Mouse (Mus musculus) neural tube, embryonic 15.5 days (tissue): Measurements from ENCODE around the gene Tmem38b. TPM values are rescaled to one million over a fixed set of nuclear protein-coding genes. Genes with fewer than 3 reads are reported as not detected.

Source experiments
- ATAC-seq: fragments of 200-750 bp; cut with Nextera tagmentation; 2 replicates; pipeline ENCODE4 v1.8.0; 2017; ENCODE audit warnings: mild to moderate bottlenecking, moderate TSS enrichment, moderate library complexity; ENCODE audit not compliant: low FRiP score
- H3K27ac ChIP-seq: fragments of 300-500 bp; sonication (generic); replicated peaks from 2 replicates; pipeline ENCODE4 v1.5.1; 2015; ENCODE audit warnings: mild to moderate bottlenecking, inconsistent platforms
- H3K27me3 ChIP-seq: fragments of 300-500 bp; sonication (generic); replicated peaks from 2 replicates; pipeline ENCODE4 v1.6.1; 2015; ENCODE audit warnings: inconsistent platforms
- H3K36me3 ChIP-seq: fragments of 300-500 bp; sonication (generic); 2 replicates; pipeline ENCODE4 v1.6.1; 2015; ENCODE audit warnings: inconsistent platforms
- H3K4me1 ChIP-seq: fragments of 300-500 bp; sonication (generic); 2 replicates; pipeline ENCODE4 v1.6.1; 2015; ENCODE audit warnings: inconsistent platforms
- H3K4me2 ChIP-seq: fragments of 300-500 bp; sonication (generic); 2 replicates; pipeline ENCODE4 v1.6.1; 2015; ENCODE audit warnings: inconsistent platforms, mild to moderate bottlenecking, moderate library complexity
- H3K4me3 ChIP-seq: fragments of 300-500 bp; sonication (generic); replicated peaks from 2 replicates; pipeline ENCODE4 v1.5.1; 2015; ENCODE audit warnings: mild to moderate bottlenecking, inconsistent platforms
- H3K9ac ChIP-seq: fragments of 300-500 bp; sonication (generic); replicated peaks from 2 replicates; pipeline ENCODE4 v1.6.1; 2015; ENCODE audit warnings: mild to moderate bottlenecking, inconsistent platforms
- H3K9me3 ChIP-seq: fragments of 300-500 bp; sonication (generic); replicated peaks from 2 replicates; pipeline ENCODE4 v1.6.1; 2016; ENCODE audit warnings: inconsistent platforms
- WGBS: fragments of 180-500 bp; shearing (Covaris S2); methylation state at CpG from one replicate; pipeline ENCODE4 v1.1.7; 2015; ENCODE audit warnings: mixed read lengths; 5-methylcytosine and 5-hydroxymethylcytosine counted together
- polyA plus RNA-seq: library from polyadenylated mRNA; unstranded; fragments of >200 nt; fragmentation: Nextera tagmentation; extraction: Ambion mirVana; gene quantifications from 2 replicates; pipeline ENCODE4 v1.2.1, GENCODE M21; 2015

Tmem38b gene
- polyA plus RNA-seq, 1 experiment from 2014 or later, result 7.2 TPM

DNA sequence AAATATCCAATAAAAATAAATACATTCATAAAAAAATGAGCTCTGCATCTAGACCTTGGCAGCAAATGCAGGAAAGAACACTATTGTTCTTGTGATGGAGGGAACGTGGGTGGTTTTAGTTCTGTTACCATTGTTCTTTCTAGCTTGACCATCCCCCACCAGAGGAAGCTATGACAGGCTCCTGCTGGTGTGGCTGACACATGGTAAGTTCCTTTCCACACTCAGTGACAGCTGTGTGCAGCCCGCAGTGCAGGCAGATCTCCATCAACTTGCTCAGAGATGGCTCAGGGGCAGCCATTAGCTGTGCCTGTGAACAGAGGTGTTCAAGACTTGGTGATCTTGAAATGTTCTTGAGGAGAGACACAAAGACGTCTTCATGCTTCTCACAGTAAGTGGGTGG lies 6.5 kb downstream of the Tmem38b start:
- 61% methylated on average over 3 of the region's 3 CpGs for whole genome bisulfite sequencing
- Histone ChIP-seq H3K36me3 (no peaks in the 10 kb centered on the region), H3K4me3 (no peak overlapping the region), H3K9me3 (no peaks in the 10 kb centered on the region), H3K27ac (no peak overlapping the region), H3K9ac (no peak overlapping the region), H3K27me3 (no peaks in the 10 kb centered on the region), H3K4me1 (no peaks in the 10 kb centered on the region), H3K4me2 (no peak overlapping the region)
- ATAC-seq, result no peak

DNA sequence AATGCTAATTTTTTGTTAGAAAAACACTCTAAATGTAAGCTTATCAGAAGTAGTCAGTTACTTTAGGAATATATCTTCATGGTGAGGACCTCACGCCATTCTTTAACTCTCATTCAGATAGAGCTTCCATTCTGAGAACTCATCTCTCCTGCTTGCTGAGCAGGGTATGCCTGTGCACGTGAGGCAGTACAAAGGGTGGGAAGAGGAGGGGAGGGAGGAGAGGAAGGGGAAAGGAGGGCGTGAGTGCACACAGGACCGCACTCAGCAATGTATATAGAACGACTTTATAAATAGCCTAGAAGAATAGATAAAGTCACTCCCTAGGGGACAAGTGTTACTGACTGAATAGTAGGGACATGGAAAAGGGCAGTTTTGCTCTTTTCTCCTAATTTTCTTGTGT lies 11.1 kb downstream of the Tmem38b start:
- no peak overlapping the region for H3K9ac ChIP-seq
- WGBS, result 31% methylated on average over 5 of the region's 5 CpGs
- H3K27me3 ChIP-seq, result no peaks in the 10 kb centered on the region
- ATAC-seq, result no peak
- H3K27ac ChIP-seq, result no peak overlapping the region
- no peak overlapping the region for H3K4me3 ChIP-seq
- H3K9me3 ChIP-seq, result no peaks in the 10 kb centered on the region
- no peaks in the 10 kb centered on the region for H3K4me1 ChIP-seq
- H3K36me3 ChIP-seq, result no peaks in the 10 kb centered on the region
- no peak overlapping the region for H3K4me2 ChIP-seq

DNA sequence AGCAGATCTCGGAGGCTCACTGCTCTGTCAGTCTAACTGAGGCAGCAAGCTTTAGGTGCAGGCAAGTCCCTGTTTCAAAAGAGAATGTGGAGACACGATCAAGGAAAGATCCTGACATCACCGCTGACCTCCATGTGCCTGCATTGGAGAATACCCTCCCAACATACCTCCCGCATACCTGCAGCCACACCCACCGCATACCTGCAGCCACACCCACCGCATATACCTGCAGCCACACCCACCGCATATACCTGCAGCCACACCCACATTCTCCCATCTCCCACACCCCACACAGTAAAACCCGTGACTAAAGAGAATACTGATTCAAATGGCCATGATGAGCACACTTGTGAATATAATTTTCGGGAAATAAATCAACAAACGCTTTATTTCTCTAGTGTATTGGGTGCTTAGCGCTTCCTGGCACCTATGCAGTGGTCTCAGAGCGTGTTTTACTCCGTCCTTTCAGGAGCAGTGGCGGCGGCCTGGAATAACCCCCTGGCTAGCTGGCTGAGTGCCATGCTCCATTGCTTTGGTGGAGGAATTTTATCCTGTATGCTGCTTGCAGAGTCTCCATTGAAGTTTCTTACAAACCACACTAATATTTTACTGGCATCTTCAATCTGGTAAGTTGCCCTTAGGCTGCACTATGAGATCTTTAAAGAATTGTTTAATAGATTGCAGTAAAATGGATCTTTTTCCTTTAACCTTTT lies 14.5 kb downstream of the Tmem38b start:
- Histone ChIP-seq H3K27ac (no peak overlapping the region), H3K4me2 (no peak overlapping the region), H3K9ac (no peak overlapping the region), H3K9me3 (no peaks in the 10 kb centered on the region), H3K4me3 (no peak overlapping the region), H3K36me3 (no peaks in the 10 kb centered on the region), H3K27me3 (no peaks in the 10 kb centered on the region), H3K4me1 (no peaks in the 10 kb centered on the region)
- WGBS, result 76% methylated on average over 15 of the region's 15 CpGs
- ATAC-seq, result no peak

DNA sequence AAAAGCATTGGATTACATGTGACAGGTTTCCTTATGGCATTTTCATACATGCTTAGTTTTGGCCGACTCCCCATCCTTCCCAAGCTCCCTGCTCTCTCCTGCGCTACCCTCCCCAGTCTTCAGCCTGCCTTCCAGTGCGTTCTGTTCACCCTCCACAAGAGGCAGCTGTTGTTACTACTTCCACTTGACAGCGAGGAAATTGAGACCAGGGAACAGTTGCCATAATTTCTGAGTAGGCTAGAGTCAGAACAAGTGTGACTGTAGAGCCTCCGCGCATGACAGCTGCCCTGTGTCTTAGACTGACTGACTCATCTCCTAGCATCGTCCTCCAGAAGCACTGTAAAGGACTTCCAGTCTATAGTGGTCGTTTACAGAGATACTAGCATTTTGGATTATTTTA lies 17.7 kb downstream of the Tmem38b start:
- Histone ChIP-seq H3K4me2 (no peak overlapping the region), H3K27ac (no peak overlapping the region), H3K9me3 (no peaks in the 10 kb centered on the region), H3K4me1 (no peaks in the 10 kb centered on the region), H3K27me3 (no peaks in the 10 kb centered on the region), H3K36me3 (no peaks in the 10 kb centered on the region), H3K4me3 (no peak overlapping the region), H3K9ac (no peak overlapping the region)
- no peak for ATAC-seq
- 77% methylated on average over 8 of the region's 8 CpGs for WGBS

DNA sequence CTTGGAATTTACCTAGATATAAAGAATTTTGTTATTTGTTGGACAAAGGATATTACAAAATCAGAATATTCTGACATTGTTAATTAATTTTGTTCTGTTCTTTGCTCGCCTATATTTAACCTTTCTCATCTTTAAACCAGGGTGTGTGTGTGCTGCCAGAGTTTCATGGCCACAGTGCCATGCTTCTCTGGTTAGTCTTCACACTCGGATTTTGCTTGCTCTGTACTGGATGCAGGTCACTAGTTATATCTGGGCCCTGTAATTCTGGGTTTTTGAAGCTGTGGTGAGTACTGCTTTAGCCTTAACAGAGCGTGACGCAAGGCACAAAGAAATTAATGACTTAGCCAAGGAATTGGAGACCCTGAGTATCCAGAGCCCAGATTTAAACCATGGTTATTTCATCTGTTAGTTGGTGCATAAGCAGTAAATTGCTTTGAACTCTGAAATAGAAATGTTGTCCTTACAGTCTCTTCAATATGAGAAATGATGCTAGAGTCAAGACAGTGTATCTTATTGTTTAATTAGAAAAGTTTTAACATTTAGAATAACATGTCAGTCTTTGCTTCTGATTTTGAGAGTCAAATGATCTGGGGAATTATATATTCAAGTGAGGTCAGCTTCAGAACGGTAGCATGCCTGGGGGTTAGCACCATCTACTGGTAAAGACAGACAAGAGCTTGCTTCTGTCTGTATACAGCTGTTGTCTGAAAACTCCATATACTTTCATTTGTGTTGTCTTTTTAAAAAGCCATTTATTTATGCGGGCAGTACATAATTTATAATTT lies 19.2 kb downstream of the Tmem38b start:
- H3K9ac ChIP-seq, result no peak overlapping the region
- no peak overlapping the region for H3K27ac ChIP-seq
- no peaks in the 10 kb centered on the region for H3K36me3 ChIP-seq
- no peak overlapping the region for H3K4me2 ChIP-seq
- no peak overlapping the region for H3K4me3 ChIP-seq
- no peaks in the 10 kb centered on the region for H3K27me3 ChIP-seq
- ATAC-seq, result no peak; the same call in 1 of the 2 replicates
- H3K4me1 ChIP-seq, result no peaks in the 10 kb centered on the region
- WGBS, result 43% methylated on average over 6 of the region's 6 CpGs
- no peaks in the 10 kb centered on the region for H3K9me3 ChIP-seq

DNA sequence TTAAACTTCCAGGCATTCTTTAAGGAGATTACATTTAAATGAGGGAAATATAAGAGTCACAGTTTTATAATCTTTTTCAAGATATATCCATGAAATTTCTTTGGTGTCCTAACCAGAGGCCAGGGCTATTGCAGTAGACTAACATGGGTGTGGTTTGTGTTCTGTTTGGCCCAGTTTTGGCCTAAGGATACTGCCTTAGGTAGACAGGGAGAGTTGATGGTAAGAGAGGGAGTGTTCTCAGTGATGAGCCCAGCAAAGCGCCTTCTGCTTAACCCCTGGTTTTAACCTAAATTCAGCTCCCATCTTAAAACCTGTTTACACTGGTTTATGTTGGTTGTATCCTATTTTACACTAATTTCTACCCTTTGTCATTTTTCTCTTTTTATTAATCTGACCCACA lies 19.8 kb downstream of the Tmem38b start:
- Histone ChIP-seq H3K27me3 (no peaks in the 10 kb centered on the region), H3K27ac (no peak overlapping the region), H3K9ac (no peak overlapping the region), H3K9me3 (no peaks in the 10 kb centered on the region), H3K4me1 (no peaks in the 10 kb centered on the region), H3K4me3 (no peak overlapping the region), H3K4me2 (no peak overlapping the region), H3K36me3 (peaks cover 4% of the 10 kb centered on the region; the same call in 1 of the 2 replicates)
- ATAC-seq, result no peak
- 87% methylated on average over 1 of the region's 1 CpGs for WGBS

DNA sequence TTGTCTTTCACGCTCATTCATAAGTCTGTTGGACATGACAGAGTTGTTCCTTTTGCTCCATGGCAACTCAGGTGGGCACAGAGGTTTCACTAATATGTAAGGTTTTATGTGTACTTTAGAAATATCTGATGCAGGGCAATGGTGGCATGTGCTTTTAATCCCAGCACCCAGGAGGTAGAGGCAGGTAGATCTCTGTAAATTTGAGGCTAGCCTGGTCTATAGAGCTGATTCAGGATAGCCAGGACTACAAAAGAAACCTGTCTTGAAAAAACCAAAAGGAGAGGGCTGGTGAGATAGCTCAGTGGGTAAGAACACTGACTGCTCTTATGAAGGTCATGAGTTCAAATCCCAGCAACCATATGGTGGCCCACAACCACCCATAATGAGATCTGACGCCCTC lies 20.5 kb downstream of the Tmem38b start:
- no peaks in the 10 kb centered on the region for H3K27me3 ChIP-seq
- peaks cover 11% of the 10 kb centered on the region; the same call in 1 of the 2 replicates for H3K36me3 ChIP-seq
- no peaks in the 10 kb centered on the region for H3K9me3 ChIP-seq
- no peak overlapping the region for H3K4me3 ChIP-seq
- no peak overlapping the region for H3K4me2 ChIP-seq
- no peaks in the 10 kb centered on the region for H3K4me1 ChIP-seq
- H3K27ac ChIP-seq, result no peak overlapping the region
- ATAC-seq, result no peak
- 63% methylated on average over 2 of the region's 2 CpGs for WGBS
- H3K9ac ChIP-seq, result no peak overlapping the region

DNA sequence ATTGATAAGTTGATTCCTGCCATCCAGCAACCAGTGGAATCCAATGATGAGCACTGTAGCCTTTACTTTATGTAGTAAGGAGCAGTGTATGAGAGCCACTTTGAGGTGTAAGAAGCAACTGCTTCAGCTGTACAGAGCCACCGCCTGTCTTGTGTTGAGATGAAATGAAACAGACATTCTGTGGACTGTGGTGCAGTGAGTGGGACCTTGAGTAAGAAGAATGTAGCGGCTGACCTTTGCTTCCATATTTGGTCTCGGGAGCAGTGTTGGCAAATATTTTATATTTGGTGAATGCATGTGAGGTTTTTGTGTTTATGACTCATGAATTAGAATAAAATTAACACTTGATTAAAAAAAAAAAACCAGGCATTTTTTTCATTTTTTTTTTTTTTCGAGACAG lies 21.7 kb downstream of the Tmem38b start:
- no peak overlapping the region for H3K27ac ChIP-seq
- no peak for ATAC-seq
- H3K36me3 ChIP-seq, result peaks cover 15% of the 10 kb centered on the region; the same call in 1 of the 2 replicates
- H3K9me3 ChIP-seq, result no peaks in the 10 kb centered on the region
- no peak overlapping the region for H3K4me3 ChIP-seq
- no peak overlapping the region for H3K9ac ChIP-seq
- H3K4me1 ChIP-seq, result no peaks in the 10 kb centered on the region
- no peak overlapping the region for H3K4me2 ChIP-seq
- WGBS, result 92% methylated on average over 4 of the region's 4 CpGs
- H3K27me3 ChIP-seq, result no peaks in the 10 kb centered on the region

DNA sequence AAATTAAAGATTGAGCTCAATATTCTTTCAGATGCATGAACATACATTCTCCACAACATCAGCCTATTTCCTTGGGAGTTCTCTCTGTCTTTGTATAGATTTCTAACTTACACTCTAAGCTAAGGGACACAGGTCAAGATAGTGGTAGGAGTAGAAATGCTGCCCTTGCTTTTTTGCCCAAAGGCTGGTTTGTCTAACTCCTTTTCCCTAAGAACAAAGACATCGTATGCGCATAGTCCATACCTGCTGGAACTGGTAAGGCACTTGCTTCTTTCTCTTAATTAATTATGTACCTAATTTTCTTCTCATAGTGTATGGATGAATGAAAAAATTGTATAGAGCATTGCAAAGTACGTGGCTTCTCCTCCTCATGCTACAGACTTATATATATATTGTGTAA lies 22.5 kb downstream of the Tmem38b start:
- no peak for ATAC-seq

DNA sequence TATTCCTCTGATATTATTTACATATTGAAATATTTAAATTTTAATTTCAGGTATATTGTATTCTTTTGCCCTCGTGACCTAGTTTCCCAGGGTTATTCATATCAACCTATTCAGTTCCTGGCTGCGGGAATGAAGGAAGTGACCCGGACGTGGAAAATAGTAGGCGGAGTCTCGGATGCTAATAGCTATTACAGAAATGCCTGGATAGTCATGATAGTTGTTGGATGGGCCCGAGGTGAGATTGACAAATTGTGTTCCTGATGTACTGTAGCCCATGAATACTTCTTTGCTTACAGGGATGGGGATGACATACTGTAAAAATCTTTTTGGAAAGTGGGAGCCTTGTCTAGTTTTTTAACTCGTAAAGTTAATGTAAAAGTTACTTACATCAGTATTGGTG lies 23.0 kb downstream of the Tmem38b start:
- no peaks in the 10 kb centered on the region for H3K9me3 ChIP-seq
- H3K27me3 ChIP-seq, result no peaks in the 10 kb centered on the region
- H3K9ac ChIP-seq, result no peak overlapping the region
- no peak overlapping the region for H3K4me3 ChIP-seq
- H3K4me2 ChIP-seq, result no peak overlapping the region
- H3K27ac ChIP-seq, result no peak overlapping the region
- 90% methylated on average over 8 of the region's 8 CpGs for WGBS
- ATAC-seq, result no peak
- no peaks in the 10 kb centered on the region for H3K4me1 ChIP-seq
- H3K36me3 ChIP-seq, result peaks cover 15% of the 10 kb centered on the region; the same call in 1 of the 2 replicates

More for the DNA sequence above, 22.5 kb downstream of the Tmem38b start:
- Histone ChIP-seq H3K4me2 (no peak overlapping the region), H3K4me1 (no peaks in the 10 kb centered on the region), H3K4me3 (no peak overlapping the region), H3K9ac (no peak overlapping the region), H3K36me3 (peaks cover 15% of the 10 kb centered on the region; the same call in 1 of the 2 replicates), H3K27me3 (no peaks in the 10 kb centered on the region), H3K27ac (no peak overlapping the region), H3K9me3 (no peaks in the 10 kb centered on the region)
- WGBS, result 97% methylated on average over 3 of the region's 3 CpGs

DNA sequence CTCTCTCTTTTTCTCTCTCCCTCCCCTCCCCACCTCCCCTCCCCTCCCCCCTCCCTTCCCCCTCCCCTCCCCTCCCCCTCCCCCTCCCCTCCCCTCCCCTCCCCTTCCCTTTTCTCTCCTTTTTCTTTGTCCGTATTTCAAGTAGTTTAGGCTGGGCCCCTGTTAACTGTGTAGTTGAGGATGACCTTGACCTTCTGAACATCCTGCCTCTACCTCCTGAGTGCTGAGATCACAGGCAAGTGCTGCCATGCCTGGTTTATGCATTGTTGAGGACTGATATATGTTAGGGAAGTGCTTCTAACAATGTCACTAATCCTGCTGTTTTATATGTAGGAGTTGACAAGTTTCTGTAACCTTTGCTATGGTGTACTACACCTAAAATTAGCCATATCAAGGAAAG lies 24.0 kb downstream of the Tmem38b start:
- Histone ChIP-seq H3K4me3 (no peak overlapping the region), H3K27ac (no peak overlapping the region), H3K9ac (no peak overlapping the region), H3K4me1 (no peaks in the 10 kb centered on the region), H3K36me3 (peaks cover 15% of the 10 kb centered on the region; the same call in 1 of the 2 replicates), H3K4me2 (no peak overlapping the region), H3K9me3 (no peaks in the 10 kb centered on the region), H3K27me3 (no peaks in the 10 kb centered on the region)
- no peak for ATAC-seq
- no CpG with 5 or more reads among the region's 1 CpGs for WGBS

DNA sequence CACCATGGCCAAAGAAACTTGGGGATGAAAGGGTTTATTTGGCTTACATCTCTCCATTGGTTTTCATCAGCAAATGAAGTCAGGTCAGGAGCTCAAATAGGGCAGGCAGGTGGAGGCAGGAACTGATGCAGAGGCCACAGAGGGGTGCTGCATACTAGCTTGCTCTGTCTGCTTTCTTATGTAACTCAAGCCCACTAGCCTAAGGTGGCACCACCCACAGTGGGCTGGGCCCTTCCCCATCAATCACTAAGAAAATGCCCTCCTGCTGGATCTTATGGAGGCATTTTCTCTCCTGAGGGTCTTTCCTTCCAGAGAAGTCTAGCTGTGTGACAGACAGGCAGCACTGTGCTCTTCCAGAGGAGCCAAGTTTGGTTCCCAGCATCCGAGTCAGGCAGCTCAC lies 27.5 kb downstream of the Tmem38b start:
- Histone ChIP-seq H3K4me2 (no peak overlapping the region), H3K9ac (no peak overlapping the region), H3K4me1 (no peaks in the 10 kb centered on the region), H3K9me3 (no peaks in the 10 kb centered on the region), H3K27ac (no peak overlapping the region), H3K4me3 (no peak overlapping the region), H3K36me3 (peaks cover 15% of the 10 kb centered on the region; the same call in 1 of the 2 replicates), H3K27me3 (no peaks in the 10 kb centered on the region)
- ATAC-seq, result no peak
- WGBS, result 82% methylated on average over 1 of the region's 1 CpGs
